Mouse (Mus musculus) thymus, postnatal 4 days (tissue): Measurements from ENCODE around the gene Gtf3c2.
"Not testable (repeated sequence)": the region's sequence is repeated elsewhere in the genome, so short reads cannot be mapped to it uniquely, and the experiment has no call there.

ENCODE experiments used
- DNase-seq: peaks from one replicate; pipeline ENCODE4 v3.0.0; 2021

Gene Gtf3c2

GRCm38 (mm10) chr5:31179766-31180630, at the start of gene Gtf3c2, which contains the start of gene Gm29609:
Gene Gtf3c2, minus strand, starts transcription at chr5:31180144.
Gene Gm29609, minus strand, starts transcription at chr5:31179911.
- DNase-seq = peak; percentile 98

GRCm38 (mm10) chr5:31226641-31227040, 46.7 kb upstream of the Gtf3c2 start:
- no peak for DNase-seq

GRCm38 (mm10) chr5:31222696-31223095, 42.8 kb upstream of the Gtf3c2 start:
- no peak for DNase-seq

- DNase-seq = peak; percentile 67
Observed at GRCm38 (mm10) chr5:31221304-31221945, 41.5 kb upstream of the Gtf3c2 start.

GRCm38 (mm10) chr5:31220448-31221303, 40.7 kb upstream of the Gtf3c2 start, which contains the start of gene Ppm1g:
Gene Ppm1g, minus strand, starts transcription at chr5:31220687.
- peak; percentile 99 for DNase-seq

GRCm38 (mm10) chr5:31219911-31220447, 40.0 kb upstream of the Gtf3c2 start:
- DNase-seq = no peak

- DNase-seq = no peak
Observed at GRCm38 (mm10) chr5:31219474-31219873, 39.5 kb upstream of the Gtf3c2 start.

GRCm38 (mm10) chr5:31219070-31219469, 39.1 kb upstream of the Gtf3c2 start:
- no peak for DNase-seq

GRCm38 (mm10) chr5:31218294-31218693, 38.4 kb upstream of the Gtf3c2 start:
- peak; percentile 42 for DNase-seq

- DNase-seq = not testable (repeated sequence)
Observed at GRCm38 (mm10) chr5:31216554-31216953, 36.6 kb upstream of the Gtf3c2 start.

- DNase-seq = no peak
Observed at GRCm38 (mm10) chr5:31204421-31204820, 24.5 kb upstream of the Gtf3c2 start.

- DNase-seq = no peak
Observed at GRCm38 (mm10) chr5:31203866-31204265, 23.9 kb upstream of the Gtf3c2 start.

- no peak for DNase-seq
Observed at GRCm38 (mm10) chr5:31202933-31203332, 23.0 kb upstream of the Gtf3c2 start.

- DNase-seq = peak; percentile 91
Observed at GRCm38 (mm10) chr5:31201742-31202590, 22.0 kb upstream of the Gtf3c2 start, which contains the start of gene Zfp513. Gene Zfp513, minus strand, starts transcription at chr5:31202303.

GRCm38 (mm10) chr5:31201042-31201741, 21.2 kb upstream of the Gtf3c2 start:
- no peak for DNase-seq

- peak; percentile 40 for DNase-seq
Observed at GRCm38 (mm10) chr5:31200327-31200768, 20.4 kb upstream of the Gtf3c2 start.

GRCm38 (mm10) chr5:31199893-31200292, 19.9 kb upstream of the Gtf3c2 start:
- DNase-seq = peak; percentile 48

- no peak for DNase-seq
Observed at GRCm38 (mm10) chr5:31199321-31199892, 19.5 kb upstream of the Gtf3c2 start.

GRCm38 (mm10) chr5:31198616-31199320, 18.8 kb upstream of the Gtf3c2 start:
- no peak for DNase-seq

- DNase-seq = no peak
Observed at GRCm38 (mm10) chr5:31198170-31198569, 18.2 kb upstream of the Gtf3c2 start.
